Mouse (Mus musculus) megakaryocyte, adult 5-6 weeks (primary cell): Measurements from ENCODE around the gene Baz2b. TPM values are rescaled to one million over a fixed set of nuclear protein-coding genes. Genes with fewer than 3 reads are reported as not detected.
"Not testable (repeated sequence)": the region's sequence is repeated elsewhere in the genome, so short reads cannot be mapped to it uniquely, and the experiment has no call there.

ENCODE experiments used
- ATAC-seq: 2 replicates; pipeline ENCODE4 v1.8.0; 2016; ENCODE audit warnings: mild to moderate bottlenecking, inconsistent platforms; ENCODE audit not compliant: poor library complexity, severe bottlenecking
- total RNA-seq, 2 experiments: library from RNA; stranded (forward) in 1 of 2; stranded (reverse) in 1 of 2; fragments of 153-499, 151-499 nt in 1 of 2; fragments of 221-1000, 200-1000 nt in 1 of 2; gene quantifications; 2 replicates each; pipeline versions ENCODE4 v1.2.3 to v1.2.4; 2015 to 2017

Gene Baz2b
- total RNA-seq, 2 experiments from 2014 or later, result 87.2 to 129 TPM

DNA sequence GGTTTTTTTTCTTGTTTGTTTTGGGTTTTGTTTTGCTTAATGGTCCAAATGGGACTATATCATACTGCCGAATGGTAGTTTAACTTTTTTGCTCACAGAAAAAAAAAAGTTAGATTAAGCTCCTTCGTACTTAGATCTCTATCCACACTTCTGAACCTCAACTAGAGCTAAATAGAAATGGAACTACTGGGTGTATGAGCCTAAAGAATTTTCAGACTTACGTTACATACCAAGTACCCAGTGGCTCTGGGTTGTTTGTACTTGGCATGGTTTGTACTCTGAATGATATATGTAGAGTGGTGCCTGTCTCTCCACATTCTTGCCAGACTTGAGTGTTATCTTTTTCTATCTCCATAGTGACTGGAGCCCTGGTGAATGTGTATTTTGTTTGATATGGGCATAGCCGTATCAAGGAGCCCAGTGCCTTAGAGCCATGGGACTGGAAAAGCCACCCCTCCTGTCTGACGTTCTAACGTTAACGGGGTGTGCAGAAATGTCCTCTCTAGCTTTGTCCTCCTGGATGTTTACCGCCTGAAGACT is 326.8 kb downstream of the Baz2b start:
- ATAC-seq, result no peak

DNA sequence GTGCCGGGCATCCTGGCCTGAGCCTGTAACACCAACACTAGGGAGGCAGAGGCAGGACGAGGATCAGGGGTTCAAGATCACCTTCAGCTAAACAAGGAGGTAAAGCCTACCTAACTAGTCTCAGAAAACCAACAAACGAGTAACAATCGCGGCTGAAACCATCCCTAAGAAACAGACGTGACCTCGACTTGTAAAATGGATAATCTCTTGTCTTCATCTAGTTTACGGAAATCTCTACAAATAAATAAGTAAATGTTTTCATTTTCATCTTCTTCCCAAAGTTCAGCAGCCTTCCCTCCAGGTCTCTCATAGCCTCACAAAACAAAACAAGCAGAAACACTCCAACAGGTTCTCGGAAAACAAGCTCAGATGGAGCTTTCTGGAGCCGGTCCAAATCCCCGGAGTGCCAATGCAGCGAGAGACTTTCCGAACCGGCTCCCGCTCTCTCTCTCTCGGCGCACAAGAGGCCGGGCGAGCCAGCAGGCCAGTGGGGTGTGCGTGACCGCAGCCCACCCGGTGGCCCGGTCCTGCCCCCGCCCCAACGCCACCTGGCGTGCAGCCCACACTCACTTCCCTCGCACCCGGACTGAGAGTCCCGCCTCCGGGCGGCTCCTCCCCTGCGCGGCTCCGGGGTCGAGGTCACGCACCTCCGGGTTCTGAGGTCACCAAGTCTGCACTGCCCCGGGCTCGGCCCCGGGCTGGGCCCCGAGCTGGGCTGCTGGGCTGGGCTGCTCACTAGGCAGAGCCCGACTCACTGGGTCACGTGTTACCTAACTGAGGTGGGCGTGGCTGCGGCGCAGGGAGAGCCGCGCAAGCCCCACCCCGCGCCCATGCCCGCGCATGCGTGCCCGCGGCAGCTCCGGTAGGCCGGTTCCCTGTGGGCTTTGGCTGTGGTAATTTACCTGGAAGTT is 327.6 kb downstream of the Baz2b start, which contains the start of gene Wdsub1:
Gene Wdsub1 (minus strand): TSS at position 761 of the 911 bp plus-strand sequence.
- ATAC-seq, result peak; percentile 94

DNA sequence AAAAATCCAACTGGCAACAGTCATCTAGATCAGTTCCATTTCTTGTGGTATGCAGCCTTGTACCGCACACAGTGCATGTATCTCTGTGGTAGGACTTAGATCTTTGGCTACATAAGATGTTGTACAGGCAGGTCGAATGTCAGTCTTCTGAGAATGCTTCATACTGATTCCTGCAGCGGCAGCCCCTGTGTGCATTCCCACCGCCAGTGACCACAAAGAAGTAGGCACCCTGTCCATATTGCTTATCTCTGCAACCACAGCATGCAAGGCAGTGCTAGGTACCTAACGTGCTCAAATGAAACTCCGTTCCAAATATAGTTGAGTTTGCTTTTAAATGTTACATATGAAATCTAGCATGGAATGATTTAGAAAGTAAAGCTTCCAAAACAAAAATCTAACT is 328.2 kb downstream of the Baz2b start:
- no peak for ATAC-seq

DNA sequence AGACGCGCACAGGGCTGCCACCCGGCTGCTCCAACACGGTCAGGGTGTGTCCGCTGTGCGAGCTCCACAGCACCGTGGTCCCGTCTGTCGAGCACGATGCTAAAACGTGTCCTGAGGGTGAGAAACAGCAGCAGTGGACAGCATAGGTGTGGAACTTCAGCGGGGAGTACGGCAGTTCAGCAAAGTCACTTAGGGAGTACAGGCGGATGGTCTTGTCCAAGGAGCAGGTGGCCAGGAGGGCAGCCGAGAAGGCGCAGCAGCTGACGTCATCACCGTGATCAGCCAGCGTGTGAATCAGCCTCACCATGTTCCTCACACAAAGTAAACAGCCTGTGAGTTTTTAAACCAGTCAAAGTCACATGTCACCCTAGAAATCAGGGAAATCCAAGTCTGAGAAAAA is 331.4 kb downstream of the Baz2b start:
- no peak for ATAC-seq

DNA sequence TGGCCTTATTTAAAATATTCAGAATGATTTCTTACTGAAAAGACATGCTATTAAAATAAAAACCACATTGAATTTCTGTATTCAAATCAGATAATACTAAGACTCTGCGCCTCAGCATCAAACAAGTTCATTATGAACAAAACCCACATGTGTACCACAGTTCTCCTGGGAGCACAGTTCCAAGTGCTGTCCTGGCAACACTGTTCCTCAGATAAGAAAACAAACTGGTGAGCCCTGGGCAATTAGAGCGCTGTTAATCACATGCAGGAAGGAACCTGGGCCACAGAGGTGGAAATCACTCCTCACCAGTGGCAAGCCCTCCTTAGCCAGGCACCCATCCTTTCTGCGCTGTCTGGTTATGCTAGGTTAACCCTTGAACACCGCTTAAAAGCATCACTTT is 332.3 kb downstream of the Baz2b start:
- ATAC-seq, result no peak

DNA sequence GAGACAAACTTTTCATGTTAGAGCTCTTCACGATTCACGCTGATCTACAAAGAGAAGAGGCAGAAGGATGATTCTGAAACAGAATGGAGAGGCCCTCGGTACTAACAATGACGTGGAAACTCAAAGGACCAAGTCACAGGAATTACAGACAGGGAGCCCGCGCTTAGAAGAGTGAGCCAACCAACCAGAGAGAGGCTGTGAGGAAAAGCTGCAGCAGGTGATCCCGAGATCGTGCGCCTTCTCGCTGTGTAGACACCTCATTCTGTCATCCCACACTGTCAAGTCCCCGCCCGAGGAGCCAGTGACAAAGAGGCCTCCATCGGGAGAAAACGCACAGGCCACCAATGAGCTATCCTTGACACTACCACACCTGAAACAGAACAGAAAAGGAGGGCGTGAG is 333.2 kb downstream of the Baz2b start:
- ATAC-seq, result no peak

DNA sequence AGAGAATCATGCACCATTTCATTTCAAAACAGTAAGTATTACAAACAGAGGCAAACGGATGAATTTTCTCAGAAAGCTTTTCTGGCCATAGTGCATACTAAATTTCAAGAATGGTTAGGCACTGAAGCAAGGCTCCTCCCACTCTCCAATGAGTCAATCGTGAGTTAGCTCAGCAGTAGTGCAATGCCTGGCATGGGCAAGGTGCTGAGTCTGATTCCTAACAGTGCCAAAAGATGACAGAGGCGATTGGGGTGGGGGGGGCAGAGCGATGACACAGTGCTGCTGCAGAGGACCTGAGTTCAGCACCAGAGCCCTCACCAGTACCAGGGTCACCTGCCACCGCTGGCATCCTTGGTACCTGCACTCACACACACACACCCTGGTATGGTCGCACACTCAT is 339.1 kb downstream of the Baz2b start:
- ATAC-seq, result no peak

DNA sequence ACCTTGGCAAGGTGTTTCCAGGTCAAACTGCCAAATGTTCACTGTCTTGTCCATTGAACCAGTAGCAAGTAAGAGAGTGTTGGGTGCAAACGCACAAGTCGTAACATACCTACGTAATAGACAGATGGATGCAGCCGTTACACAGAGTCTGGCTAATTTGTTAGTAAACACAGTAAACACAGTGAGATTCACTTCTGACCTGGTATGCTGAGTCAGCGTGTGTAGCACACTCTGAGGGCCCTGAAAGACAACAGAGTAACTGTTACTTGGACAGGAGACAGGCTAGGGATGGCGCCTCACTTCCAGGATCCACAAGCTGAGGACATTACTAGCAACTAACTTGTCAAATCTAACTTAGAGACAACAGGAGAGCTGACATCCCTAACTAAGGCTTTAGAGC is 347.0 kb downstream of the Baz2b start:
- no peak for ATAC-seq

DNA sequence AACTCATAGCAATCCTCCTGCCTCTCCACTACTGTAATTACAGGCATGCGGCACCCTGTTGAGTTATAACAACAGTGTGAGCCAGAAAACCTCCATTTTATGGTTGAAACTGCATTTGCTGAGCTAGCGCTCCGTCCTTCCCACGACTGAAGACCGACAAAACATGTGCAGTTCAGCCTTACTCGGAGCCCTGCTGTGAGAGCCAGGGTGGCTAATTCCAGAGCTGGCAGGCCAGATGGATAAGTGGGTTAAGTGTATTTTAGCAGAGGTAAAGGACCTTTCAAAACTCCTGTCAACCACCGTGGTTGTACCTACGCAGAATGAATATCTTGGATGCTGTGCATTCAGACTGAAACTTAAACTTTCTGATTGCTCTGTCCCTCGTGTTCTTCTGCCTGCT is 355.3 kb downstream of the Baz2b start:
- no peak for ATAC-seq

DNA sequence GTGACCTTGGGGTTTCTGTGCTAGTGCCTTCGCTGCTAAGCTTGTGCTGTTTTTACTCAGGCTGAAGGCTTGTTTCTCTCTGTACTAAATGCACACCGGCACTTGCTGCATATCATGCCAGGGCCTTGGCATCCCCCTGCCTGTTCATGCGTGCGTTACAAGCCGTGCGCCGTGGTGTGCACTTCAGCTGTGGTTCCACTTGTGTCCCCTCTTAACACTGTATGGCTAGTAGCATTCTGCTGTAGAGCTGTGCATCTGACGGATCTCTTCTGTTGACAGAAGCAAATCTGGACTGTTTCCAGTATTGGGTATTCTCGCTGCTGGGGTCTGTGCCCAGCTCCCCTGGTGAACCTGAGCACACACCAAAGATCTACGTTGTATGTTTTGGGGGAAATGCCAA is 356.1 kb downstream of the Baz2b start:
- ATAC-seq, result no peak

DNA sequence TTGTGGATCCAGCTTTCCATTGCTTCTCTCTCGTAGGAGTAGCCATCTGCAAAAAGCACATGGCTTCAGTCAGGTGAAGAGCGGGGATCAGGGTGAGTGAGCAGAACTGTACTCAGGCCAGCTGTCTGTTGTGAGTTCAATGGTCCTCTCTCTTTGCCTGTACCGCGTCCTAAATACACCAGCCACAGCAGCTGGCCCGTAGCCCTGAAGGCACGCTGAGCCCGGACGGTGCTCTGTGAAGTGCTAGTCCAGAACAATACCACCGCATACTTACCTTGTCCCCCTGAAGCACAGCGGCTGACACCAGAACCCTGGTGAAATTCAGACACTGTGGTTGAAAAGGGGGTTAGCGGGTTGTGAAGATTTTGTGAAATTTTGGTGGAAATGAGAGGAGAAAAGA is 356.7 kb downstream of the Baz2b start:
- ATAC-seq, result no peak

DNA sequence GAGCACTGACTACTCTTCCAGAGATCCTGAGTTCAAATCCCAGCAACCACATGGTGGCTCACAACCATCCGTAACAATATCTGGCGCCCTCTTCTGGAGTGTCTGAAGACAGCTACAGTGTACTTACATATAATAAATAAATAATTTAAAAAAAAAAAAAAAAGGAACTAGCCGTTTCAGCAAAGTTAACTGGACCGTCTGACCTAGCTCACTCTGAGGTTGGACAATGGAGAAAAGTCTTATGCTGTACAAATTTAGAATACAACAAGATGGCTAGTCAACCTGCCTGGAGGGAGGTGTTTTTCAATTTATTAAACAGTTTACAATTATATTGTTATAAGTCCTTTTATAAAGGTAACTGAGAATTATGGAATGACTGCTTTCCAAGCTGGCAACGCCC is 357.8 kb downstream of the Baz2b start:
- ATAC-seq, result not testable (repeated sequence)

Other genes with a start within 250 kb of the Baz2b start
- 80.4 and 93.0 TPM in 2 replicates for gene March7, start within 50 bp of the Baz2b start, total RNA-seq (2015)
- 93.9 and 97.7 TPM in 2 replicates for gene March7, start within 50 bp of the Baz2b start, total RNA-seq (2017)
- 66.5 and 80.8 TPM in 2 replicates for gene Cd302, start 74.6 kb upstream of the Baz2b start, total RNA-seq (2015)
- gene Cd302, start 74.6 kb upstream of the Baz2b start, total RNA-seq (2017), result 29.1 and 36.1 TPM in 2 replicates
- gene Ly75, start 173.5 kb upstream of the Baz2b start, total RNA-seq (2015), result 6.7 and 7.3 TPM in 2 replicates
- gene Ly75, start 173.5 kb upstream of the Baz2b start, total RNA-seq (2017), result 10.0 and 15.4 TPM in 2 replicates